Mouse (Mus musculus) cerebellum, adult 2 months (tissue): Measurements from ENCODE around the gene Gnai1. TPM values are rescaled to one million over a fixed set of nuclear protein-coding genes. Genes with fewer than 3 reads are reported as not detected.
A peak's percentile ranks its signal among the peaks of the same experiment; 100 is the strongest.

Experiments used
- DNase-seq, 2 experiments: peaks; one replicate each; pipeline ENCODE4 v3.0.0; 2021
- H3K27ac ChIP-seq: fragments of 200-500 bp; 2 replicates; pipeline ENCODE4 v1.5.1; 2012; ENCODE audit warnings: low read length, control low read depth, inconsistent platforms; ENCODE audit not compliant: insufficient read depth
- H3K27me3 ChIP-seq: fragments of 200-500 bp; 2 replicates; pipeline ENCODE4 v1.6.1; 2012; ENCODE audit warnings: inconsistent platforms, mild to moderate bottlenecking, low read length, moderate library complexity; ENCODE audit not compliant: control insufficient read depth, insufficient read depth
- H3K4me1 ChIP-seq: fragments of 200-500 bp; 2 replicates; pipeline ENCODE4 v1.6.1; 2011; ENCODE audit warnings: low read length; ENCODE audit not compliant: control insufficient read depth, insufficient read depth
- H3K4me3 ChIP-seq: fragments of 200-500 bp; replicated peaks from 2 replicates; pipeline ENCODE3; 2011; ENCODE audit warnings: mild to moderate bottlenecking, low read depth, low read length, control low read depth; ENCODE audit not compliant: insufficient read depth
- CTCF ChIP-seq: fragments of 200-500 bp; IDR thresholded peaks from 2 replicates; pipeline ENCODE4 v1.5.1; 2011; ENCODE audit warnings: low read depth, mild to moderate bottlenecking, control low read depth, low read length, moderate library complexity, borderline replicate concordance; ENCODE audit not compliant: insufficient read depth
- POLR2A ChIP-seq: fragments of 200-500 bp; IDR thresholded peaks from 2 replicates; pipeline ENCODE4 v1.6.1; 2011; ENCODE audit warnings: low read length, control low read depth, borderline replicate concordance; ENCODE audit not compliant: insufficient read depth
- WGBS: fragments of 180-500 bp; shearing (Covaris S2); methylation state at CpG from one replicate; pipeline ENCODE4 v1.1.7; 2018; 5-methylcytosine and 5-hydroxymethylcytosine counted together
- polyA plus RNA-seq: library from polyadenylated mRNA; depleted of rRNA; stranded (reverse); fragments of >200 nt; gene quantifications from 2 replicates; pipeline ENCODE4 v1.2.3, GENCODE M21; 2012

Gene Gnai1
- polyA plus RNA-seq, 1 experiment: 108 TPM

- WGBS: 89% methylated on average over 7 of the region's 7 CpGs
- no peak for DNase-seq
Observed at GRCm38 (mm10) chr5:18274352-18274940, 85.7 kb downstream of the Gnai1 start.

GRCm38 (mm10) chr5:18273291-18274284 is 86.6 kb downstream of the Gnai1 start:
- DNase-seq: no peak
- Histone ChIP-seq H3K4me3 (no peak overlapping the region), H3K4me1 (no peaks in the 10 kb centered on the region), H3K27me3 (no peaks in the 10 kb centered on the region), H3K27ac (no peak overlapping the region)
- TF ChIP-seq POLR2A: no peak
- TF ChIP-seq CTCF: no peak
- 83% methylated on average over 11 of the region's 11 CpGs for WGBS

More at GRCm38 (mm10) chr5:18274352-18274940, 85.7 kb downstream of the Gnai1 start:
- H3K27ac ChIP-seq: no peak overlapping the region
- H3K27me3 ChIP-seq: no peaks in the 10 kb centered on the region
- H3K4me1 ChIP-seq: no peaks in the 10 kb centered on the region
- TF ChIP-seq POLR2A: no peak
- no peak overlapping the region for H3K4me3 ChIP-seq

GRCm38 (mm10) chr5:18250379-18251017 is 109.7 kb downstream of the Gnai1 start:
- Histone ChIP-seq H3K27me3 (no peaks in the 10 kb centered on the region), H3K4me3 (no peak overlapping the region), H3K4me1 (no peaks in the 10 kb centered on the region), H3K27ac (no peak overlapping the region)
- 77% methylated on average over 5 of the region's 5 CpGs for WGBS
- no peak for TF ChIP-seq POLR2A
- TF ChIP-seq CTCF: no peak
- no peak for DNase-seq

- WGBS: 92% methylated on average over 5 of the region's 5 CpGs
- TF ChIP-seq CTCF: no peak
- no peak for TF ChIP-seq POLR2A
- DNase-seq: no peak
- H3K27ac ChIP-seq: no peak overlapping the region
- H3K4me1 ChIP-seq: no peaks in the 10 kb centered on the region
- no peaks in the 10 kb centered on the region for H3K27me3 ChIP-seq
- H3K4me3 ChIP-seq: no peak overlapping the region
Observed at GRCm38 (mm10) chr5:18249132-18249531, 111.0 kb downstream of the Gnai1 start.

- H3K4me3 ChIP-seq: no peak overlapping the region
- no peak for DNase-seq
- H3K4me1 ChIP-seq: no peaks in the 10 kb centered on the region
- no peak overlapping the region for H3K27ac ChIP-seq
- TF ChIP-seq CTCF (no peak), POLR2A (no peak)
- no peaks in the 10 kb centered on the region for H3K27me3 ChIP-seq
- 20% methylated on average over 1 of the region's 1 CpGs for WGBS
Observed at GRCm38 (mm10) chr5:18229396-18229795, 130.8 kb downstream of the Gnai1 start.

- TF ChIP-seq CTCF: no peak
- no peak for TF ChIP-seq POLR2A
- H3K27ac ChIP-seq: no peak overlapping the region
- no peaks in the 10 kb centered on the region for H3K27me3 ChIP-seq
- DNase-seq: peak in 1 of 2 experiments; percentile 5
- H3K4me1 ChIP-seq: no peaks in the 10 kb centered on the region
- WGBS: 29% methylated on average over 7 of the region's 7 CpGs
- no peak overlapping the region for H3K4me3 ChIP-seq
Observed at GRCm38 (mm10) chr5:18228866-18229265, 131.3 kb downstream of the Gnai1 start.

- WGBS: 44% methylated on average over 1 of the region's 1 CpGs
- TF ChIP-seq POLR2A: no peak
- no peak for TF ChIP-seq CTCF
- Histone ChIP-seq H3K4me1 (no peaks in the 10 kb centered on the region), H3K27ac (no peak overlapping the region), H3K27me3 (no peaks in the 10 kb centered on the region), H3K4me3 (no peak overlapping the region)
- DNase-seq: peak; percentile 66 to 81
Observed at GRCm38 (mm10) chr5:18220873-18221272, 139.3 kb downstream of the Gnai1 start.
